Mouse (Mus musculus) cerebral cortex, adult 2 months (tissue): Measurements from ENCODE around the gene Acox1.

ENCODE experiments used
- WGBS: fragments of 180-500 bp; shearing (Covaris S2); methylation state at CpG from one replicate; pipeline ENCODE4 v1.1.7; 2018; 5-methylcytosine and 5-hydroxymethylcytosine counted together

Gene Acox1

GRCm38 (mm10) chr11:116169214-116169613 is 29.6 kb downstream of the Acox1 start:
- WGBS, result 67% methylated on average over 3 of the region's 3 CpGs

- under 1% methylated on average over 40 of the region's 40 CpGs for WGBS
These were observed 30.9 kb downstream of the Acox1 start, which contains the start of gene Fbf1 for GRCm38 (mm10) chr11:116167884-116168439. Gene Fbf1, minus strand, starts transcription at chr11:116168166.

- WGBS, result 6% methylated on average over 6 of the region's 6 CpGs
These were observed 31.6 kb downstream of the Acox1 start for GRCm38 (mm10) chr11:116167232-116167631.

- 35% methylated on average over 9 of the region's 9 CpGs for WGBS
These were observed 35.8 kb downstream of the Acox1 start for GRCm38 (mm10) chr11:116163002-116163401.

GRCm38 (mm10) chr11:116162146-116162545 is 36.7 kb downstream of the Acox1 start:
- WGBS, result 40% methylated on average over 10 of the region's 10 CpGs

GRCm38 (mm10) chr11:116161312-116161711 is 37.5 kb downstream of the Acox1 start:
- 81% methylated on average over 12 of the region's 12 CpGs for WGBS

- 98% methylated on average over 2 of the region's 2 CpGs for WGBS
These were observed 47.9 kb downstream of the Acox1 start for GRCm38 (mm10) chr11:116150960-116151359.

- 73% methylated on average over 6 of the region's 6 CpGs for WGBS
These were observed 49.5 kb downstream of the Acox1 start for GRCm38 (mm10) chr11:116149341-116149740.

- WGBS, result 44% methylated on average over 20 of the region's 20 CpGs
These were observed 50.1 kb downstream of the Acox1 start for GRCm38 (mm10) chr11:116148761-116149221.

- 33% methylated on average over 25 of the region's 25 CpGs for WGBS
These were observed 52.4 kb downstream of the Acox1 start for GRCm38 (mm10) chr11:116146294-116146985.

GRCm38 (mm10) chr11:116145481-116146293 is 53.2 kb downstream of the Acox1 start:
- 53% methylated on average over 18 of the region's 18 CpGs for WGBS

- 95% methylated on average over 3 of the region's 3 CpGs for WGBS
These were observed 55.4 kb downstream of the Acox1 start for GRCm38 (mm10) chr11:116143468-116143867.

GRCm38 (mm10) chr11:116142211-116142991 is 56.4 kb downstream of the Acox1 start:
- WGBS, result 74% methylated on average over 10 of the region's 10 CpGs

- WGBS, result under 1% methylated on average over 60 of the region's 60 CpGs
These were observed 60.2 kb downstream of the Acox1 start, which contains the start of gene Mrpl38 for GRCm38 (mm10) chr11:116138468-116139138. Gene Mrpl38, minus strand, starts transcription at chr11:116138868.

- 1% methylated on average over 20 of the region's 20 CpGs for WGBS
These were observed 60.8 kb downstream of the Acox1 start for GRCm38 (mm10) chr11:116138096-116138467.

GRCm38 (mm10) chr11:116134171-116134570 is 64.7 kb downstream of the Acox1 start:
- WGBS, result 88% methylated on average over 10 of the region's 10 CpGs

- WGBS, result 62% methylated on average over 5 of the region's 5 CpGs
These were observed 65.3 kb downstream of the Acox1 start for GRCm38 (mm10) chr11:116133497-116133896.

- 80% methylated on average over 16 of the region's 16 CpGs for WGBS
These were observed 66.2 kb downstream of the Acox1 start for GRCm38 (mm10) chr11:116132366-116133333.

GRCm38 (mm10) chr11:116131349-116132170 is 67.3 kb downstream of the Acox1 start:
- WGBS, result 77% methylated on average over 15 of the region's 15 CpGs
